Mouse (Mus musculus): ENCODE results near the gene Bicral. TPM values are rescaled to one million over a fixed set of nuclear protein-coding genes. Genes with fewer than 3 reads are reported as not detected.

Bicral gene
- polyA plus RNA-seq, 1 experiment from 2014 or later, result 4.0 TPM

DNA sequence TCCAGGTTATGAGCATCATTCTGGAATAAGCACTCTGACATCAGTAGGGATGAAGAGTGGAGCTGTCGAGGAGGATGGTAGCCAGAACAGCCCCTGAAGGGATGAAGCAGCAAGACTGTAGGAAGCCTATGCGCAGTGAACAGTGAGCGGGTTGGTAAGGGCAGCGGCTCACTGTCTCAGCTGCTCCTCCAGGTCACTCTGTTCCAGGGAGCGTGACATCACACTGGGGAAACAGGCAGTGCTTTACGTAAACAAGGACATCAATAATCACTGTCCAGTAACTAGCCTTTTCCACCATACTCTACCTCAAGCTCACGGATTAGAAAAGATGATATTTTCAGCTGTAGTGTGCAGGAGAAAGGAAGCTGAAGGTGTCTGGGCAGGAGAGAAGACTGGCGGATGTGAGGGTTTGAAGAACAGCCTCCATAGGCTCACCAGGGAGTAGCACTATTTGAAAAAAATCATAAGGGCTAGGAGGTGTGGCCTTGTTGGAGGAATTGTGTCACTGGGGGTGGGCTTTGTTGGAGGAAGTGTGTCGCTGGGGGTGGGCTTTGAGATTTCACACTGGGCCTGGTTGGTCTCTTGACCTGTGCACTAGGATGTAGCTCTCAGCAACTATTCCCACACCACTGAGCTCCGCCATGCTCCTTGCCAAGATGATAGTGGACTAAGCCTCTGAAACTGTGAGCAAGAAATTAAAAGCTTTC, 17.8 kb downstream of the Bicral start:
- H3K36me3 ChIP-seq, result peaks cover 10% of the 10 kb centered on the region; the same call in 1 of the 2 replicates
- no peak overlapping the region for H3K4me2 ChIP-seq
- no peaks in the 10 kb centered on the region for H3K9me3 ChIP-seq (replicated peaks)
- ATAC-seq (ENCODE audit: insufficient number of reproducible peaks, low FRiP score), result no peak
- no peak overlapping the region for H3K9ac ChIP-seq
- H3K4me3 ChIP-seq, result no peak overlapping the region
- H3K4me1 ChIP-seq (replicated peaks), result peaks cover 8% of the 10 kb centered on the region
- no peaks in the 10 kb centered on the region for H3K27me3 ChIP-seq (replicated peaks)
- 90% methylated on average over 10 of the region's 10 CpGs for WGBS
- H3K27ac ChIP-seq (ENCODE audit: poor library complexity, severe bottlenecking), result no peak overlapping the region

DNA sequence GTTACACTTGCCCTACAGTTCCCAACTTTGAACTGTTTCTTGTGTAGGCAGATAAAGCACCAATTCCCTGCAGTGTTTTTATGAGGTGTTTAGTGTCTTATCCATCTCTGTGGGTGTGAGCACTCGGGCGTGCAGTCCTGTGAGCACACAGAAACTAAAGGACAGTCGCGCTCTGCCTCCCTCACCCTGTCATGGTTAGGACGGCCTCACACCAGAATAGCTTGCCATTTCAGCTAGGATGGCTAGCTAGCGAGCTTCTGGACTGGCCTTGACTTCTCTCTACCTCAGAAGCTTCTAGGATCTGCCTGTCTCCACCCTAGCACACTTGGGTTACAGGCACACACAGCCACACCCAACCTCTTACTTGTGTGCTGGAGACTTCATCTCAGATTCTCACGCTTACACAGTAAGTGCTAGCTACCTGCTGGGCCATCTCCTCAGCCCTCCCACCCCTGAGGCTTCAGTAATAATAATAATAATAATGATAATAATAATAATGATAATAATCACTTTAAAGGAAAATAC, 19.8 kb downstream of the Bicral start:
- Histone ChIP-seq H3K4me1 (replicated peaks) (no peaks in the 10 kb centered on the region), H3K4me2 (no peak overlapping the region), H3K9me3 (replicated peaks) (no peaks in the 10 kb centered on the region), H3K36me3 (peaks cover 7% of the 10 kb centered on the region; the same call in 1 of the 2 replicates), H3K4me3 (no peak overlapping the region), H3K27ac (ENCODE audit: poor library complexity, severe bottlenecking) (no peak overlapping the region), H3K9ac (no peak overlapping the region), H3K27me3 (replicated peaks) (no peaks in the 10 kb centered on the region)
- ATAC-seq (ENCODE audit: insufficient number of reproducible peaks, low FRiP score), result no peak
- 85% methylated on average over 7 of the region's 7 CpGs for WGBS

DNA sequence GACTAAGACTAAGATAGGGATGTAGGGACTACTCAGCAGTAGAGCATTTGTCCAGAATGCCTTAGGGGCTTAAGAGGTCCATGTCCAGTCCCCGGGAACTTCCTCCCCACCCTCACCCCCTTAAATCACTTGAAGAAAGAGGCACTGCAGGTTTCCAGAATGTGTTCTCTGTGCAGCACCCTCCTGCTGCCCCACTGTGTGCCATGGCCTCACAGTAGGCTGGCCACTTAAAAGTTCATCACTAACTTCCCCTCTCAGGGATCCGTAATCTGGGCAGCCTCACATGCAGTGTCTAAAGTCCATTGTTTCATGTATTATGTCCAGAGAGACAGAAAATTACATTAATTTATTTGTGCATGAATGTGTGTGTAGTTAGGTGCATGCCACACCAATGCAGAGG, 20.4 kb downstream of the Bicral start:
- H3K9ac ChIP-seq, result no peak overlapping the region
- no peak overlapping the region for H3K4me3 ChIP-seq
- no peaks in the 10 kb centered on the region for H3K4me1 ChIP-seq (replicated peaks)
- H3K27me3 ChIP-seq (replicated peaks), result no peaks in the 10 kb centered on the region
- peaks cover 7% of the 10 kb centered on the region; the same call in 1 of the 2 replicates for H3K36me3 ChIP-seq
- no peak for ATAC-seq (ENCODE audit: insufficient number of reproducible peaks, low FRiP score)
- 87% methylated on average over 2 of the region's 2 CpGs for WGBS
- H3K4me2 ChIP-seq, result no peak overlapping the region
- no peaks in the 10 kb centered on the region for H3K9me3 ChIP-seq (replicated peaks)
- H3K27ac ChIP-seq (ENCODE audit: poor library complexity, severe bottlenecking), result no peak overlapping the region

DNA sequence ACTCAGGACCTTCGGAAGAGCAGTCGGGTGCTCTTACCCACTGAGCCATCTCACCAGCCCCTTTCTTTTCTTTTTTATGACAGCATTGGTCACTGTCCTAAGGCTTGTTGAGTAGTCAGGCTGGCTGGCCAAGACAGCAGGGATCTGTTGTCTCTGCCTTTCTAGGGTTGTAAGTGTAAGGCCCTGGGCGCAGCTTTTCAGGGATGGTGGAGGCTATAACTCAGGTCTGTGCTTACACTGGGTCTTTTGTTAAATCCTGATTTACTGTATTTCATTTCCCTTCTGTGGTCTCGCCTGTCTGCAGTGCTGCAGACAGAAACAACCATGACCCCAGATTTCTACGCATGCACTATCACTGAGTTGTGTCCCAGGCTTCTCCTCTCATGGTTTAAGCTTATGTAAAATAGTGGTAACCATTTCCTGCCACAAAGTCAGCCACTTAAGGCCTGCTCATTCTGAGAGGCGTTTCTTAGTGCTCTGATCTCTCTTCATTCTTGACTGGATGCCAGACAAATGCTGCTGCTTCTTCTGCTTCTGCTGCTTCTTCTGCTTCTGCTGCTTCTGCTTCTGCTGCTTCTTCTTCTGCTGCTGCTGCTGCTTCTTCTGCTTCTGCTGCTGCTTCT, 23.1 kb downstream of the Bicral start:
- no peak overlapping the region for H3K27ac ChIP-seq (ENCODE audit: poor library complexity, severe bottlenecking)
- no peaks in the 10 kb centered on the region for H3K27me3 ChIP-seq (replicated peaks)
- H3K4me3 ChIP-seq, result no peak overlapping the region
- peaks cover 7% of the 10 kb centered on the region; the same call in 1 of the 2 replicates for H3K36me3 ChIP-seq
- WGBS, result 81% methylated on average over 6 of the region's 6 CpGs
- H3K9me3 ChIP-seq (replicated peaks), result no peaks in the 10 kb centered on the region
- ATAC-seq (ENCODE audit: insufficient number of reproducible peaks, low FRiP score), result no peak
- H3K4me2 ChIP-seq, result no peak overlapping the region
- H3K4me1 ChIP-seq (replicated peaks), result no peaks in the 10 kb centered on the region; the same call in 1 of the 2 replicates
- H3K9ac ChIP-seq, result no peak overlapping the region

DNA sequence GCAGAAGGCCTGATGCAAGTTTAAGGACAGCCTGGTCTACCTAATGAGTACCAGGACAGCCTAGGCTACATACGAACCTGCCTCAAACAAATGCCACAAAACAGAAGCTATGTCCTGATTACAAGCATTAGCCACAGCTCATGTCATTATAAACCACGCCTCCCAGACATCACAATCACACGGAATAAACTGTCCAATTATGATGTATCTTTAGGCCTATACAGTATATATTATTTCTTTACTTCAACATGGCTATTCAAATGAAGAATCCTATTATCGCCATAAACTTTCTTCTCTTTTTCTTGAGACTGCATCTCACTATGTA, 25.3 kb downstream of the Bicral start:
- no peak for ATAC-seq (ENCODE audit: insufficient number of reproducible peaks, low FRiP score)
- no peak overlapping the region for H3K9ac ChIP-seq
- 81% methylated on average over 4 of the region's 4 CpGs for WGBS

GRCm38 (mm10) chr17:46832101-46832980, 25.9 kb downstream of the Bicral start:
- no peak overlapping the region for H3K4me2 ChIP-seq
- H3K4me3 ChIP-seq, result no peak overlapping the region
- no peak overlapping the region for H3K9ac ChIP-seq
- H3K4me1 ChIP-seq (replicated peaks), result no peaks in the 10 kb centered on the region; the same call in 1 of the 2 replicates
- peaks cover 21% of the 10 kb centered on the region for H3K36me3 ChIP-seq
- no peak for ATAC-seq (ENCODE audit: insufficient number of reproducible peaks, low FRiP score)
- H3K27me3 ChIP-seq (replicated peaks), result no peaks in the 10 kb centered on the region
- H3K9me3 ChIP-seq (replicated peaks), result no peaks in the 10 kb centered on the region
- WGBS, result 80% methylated on average over 11 of the region's 11 CpGs
- no peak overlapping the region for H3K27ac ChIP-seq (ENCODE audit: poor library complexity, severe bottlenecking)

More for the DNA sequence above, 25.3 kb downstream of the Bicral start:
- Histone ChIP-seq H3K4me3 (no peak overlapping the region), H3K9me3 (replicated peaks) (no peaks in the 10 kb centered on the region), H3K27ac (ENCODE audit: poor library complexity, severe bottlenecking) (no peak overlapping the region), H3K4me1 (replicated peaks) (no peaks in the 10 kb centered on the region; the same call in 1 of the 2 replicates), H3K27me3 (replicated peaks) (no peaks in the 10 kb centered on the region), H3K4me2 (no peak overlapping the region), H3K36me3 (peaks cover 17% of the 10 kb centered on the region)

- no peak for ATAC-seq (ENCODE audit: insufficient number of reproducible peaks, low FRiP score)
- Histone ChIP-seq H3K27ac (ENCODE audit: poor library complexity, severe bottlenecking) (no peak overlapping the region), H3K9ac (no peak overlapping the region), H3K4me3 (no peak overlapping the region), H3K9me3 (replicated peaks) (no peaks in the 10 kb centered on the region), H3K4me2 (no peak overlapping the region), H3K4me1 (replicated peaks) (no peaks in the 10 kb centered on the region; the same call in 1 of the 2 replicates), H3K27me3 (replicated peaks) (no peaks in the 10 kb centered on the region), H3K36me3 (peaks cover 35% of the 10 kb centered on the region)
- 85% methylated on average over 11 of the region's 11 CpGs for WGBS
Observed at GRCm38 (mm10) chr17:46829856-46830535, 28.3 kb downstream of the Bicral start.

DNA sequence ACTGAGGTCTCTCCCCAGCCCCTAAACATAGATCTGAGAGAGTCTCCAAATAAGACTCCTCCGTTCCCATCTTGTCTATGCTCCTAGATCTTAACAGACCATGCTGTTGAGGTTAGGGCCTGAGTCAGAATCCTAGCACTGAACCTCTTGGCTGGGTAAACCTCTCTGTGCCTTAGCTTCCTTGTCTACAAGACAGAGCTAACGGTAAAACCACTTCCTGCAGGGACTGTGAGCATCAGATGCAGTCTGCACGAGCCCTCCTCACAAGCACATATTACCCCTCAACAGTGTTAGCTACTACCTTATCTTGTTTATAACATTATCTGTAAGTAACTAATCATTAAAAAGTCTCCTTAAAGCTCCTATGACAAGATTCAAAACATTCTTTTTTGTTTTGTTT, 29.3 kb downstream of the Bicral start:
- Histone ChIP-seq H3K4me1 (replicated peaks) (no peaks in the 10 kb centered on the region; the same call in 1 of the 2 replicates), H3K4me2 (no peak overlapping the region), H3K27ac (ENCODE audit: poor library complexity, severe bottlenecking) (no peak overlapping the region), H3K27me3 (replicated peaks) (no peaks in the 10 kb centered on the region), H3K9ac (no peak overlapping the region), H3K36me3 (peaks cover 46% of the 10 kb centered on the region), H3K9me3 (replicated peaks) (no peaks in the 10 kb centered on the region), H3K4me3 (no peak overlapping the region)
- no peak for ATAC-seq (ENCODE audit: insufficient number of reproducible peaks, low FRiP score)
- 80% methylated on average over 3 of the region's 3 CpGs for WGBS

DNA sequence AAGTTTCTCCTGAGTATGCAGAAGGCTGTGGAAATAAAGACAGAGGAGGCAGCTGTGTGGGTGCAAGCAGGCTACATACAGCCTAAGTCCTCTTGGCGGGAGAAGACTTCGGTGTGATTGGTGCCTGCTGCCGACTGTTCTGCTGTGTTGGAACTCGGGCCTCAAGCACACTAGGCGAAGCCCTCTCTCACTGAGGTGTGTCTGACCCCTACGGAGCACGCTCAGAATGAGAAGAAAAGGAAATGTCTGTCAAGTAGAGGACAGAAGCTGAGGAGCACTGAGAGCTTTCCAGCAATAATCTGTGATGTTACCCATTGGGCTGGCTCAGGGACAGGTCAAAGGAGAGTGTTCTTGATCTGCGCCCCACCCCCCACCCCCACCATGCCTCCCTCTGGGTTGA, 35.2 kb downstream of the Bicral start:
- Histone ChIP-seq H3K36me3 (peaks cover 71% of the 10 kb centered on the region), H3K4me1 (replicated peaks) (peaks cover 8% of the 10 kb centered on the region; the same call in 1 of the 2 replicates), H3K27me3 (replicated peaks) (no peaks in the 10 kb centered on the region), H3K4me2 (no peak overlapping the region), H3K4me3 (no peak overlapping the region), H3K9ac (no peak overlapping the region), H3K9me3 (replicated peaks) (no peaks in the 10 kb centered on the region), H3K27ac (ENCODE audit: poor library complexity, severe bottlenecking) (no peak overlapping the region)
- WGBS, result 93% methylated on average over 8 of the region's 8 CpGs
- ATAC-seq (ENCODE audit: insufficient number of reproducible peaks, low FRiP score), result no peak

GRCm38 (mm10) chr17:46820628-46821027, 37.7 kb downstream of the Bicral start:
- Histone ChIP-seq H3K4me3 (no peak overlapping the region), H3K4me1 (replicated peaks) (peaks cover 8% of the 10 kb centered on the region; the same call in 1 of the 2 replicates), H3K4me2 (no peak overlapping the region), H3K9me3 (replicated peaks) (no peaks in the 10 kb centered on the region), H3K36me3 (peaks cover 67% of the 10 kb centered on the region), H3K27ac (ENCODE audit: poor library complexity, severe bottlenecking) (no peak overlapping the region), H3K27me3 (replicated peaks) (no peaks in the 10 kb centered on the region), H3K9ac (no peak overlapping the region)
- no peak for ATAC-seq (ENCODE audit: insufficient number of reproducible peaks, low FRiP score)
- 94% methylated on average over 7 of the region's 7 CpGs for WGBS

Measured in heart, embryonic 12.5 days (tissue).